ENCODE assay signal across 8 mouse cellular contexts in the genomic region with DNA sequence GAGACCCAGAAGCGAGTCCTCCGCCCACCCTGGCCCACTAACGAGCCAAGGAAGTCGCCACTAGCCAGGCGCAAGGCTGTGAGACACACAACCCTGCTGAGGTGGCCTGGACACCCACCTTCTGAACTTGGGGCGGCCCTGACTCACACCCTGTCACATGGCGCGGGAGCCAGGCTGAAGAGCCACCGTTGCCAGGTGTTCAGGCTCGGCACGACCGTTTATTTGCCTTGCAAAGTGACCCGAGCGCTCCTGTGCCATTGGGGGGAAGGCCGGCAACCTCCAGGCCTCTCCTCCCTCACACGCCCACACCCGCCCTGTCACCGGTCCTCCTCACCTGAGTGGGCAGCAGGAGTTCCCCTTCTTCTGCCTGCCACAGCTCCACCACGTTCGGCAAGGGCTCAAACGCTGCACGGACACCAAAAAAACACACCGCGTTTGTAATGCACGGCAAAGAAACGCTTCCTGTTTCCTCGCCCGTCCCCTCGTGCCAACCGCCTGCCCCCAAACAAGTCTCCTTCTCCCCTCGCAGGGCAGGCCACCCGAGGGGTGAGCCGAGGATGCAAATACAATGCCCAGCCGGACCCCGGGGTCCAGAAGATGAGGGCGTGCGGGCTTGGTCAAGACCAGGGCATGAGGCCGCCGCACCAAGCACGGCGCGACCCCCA. TPM values are rescaled to one million over a fixed set of nuclear protein-coding genes. Genes with fewer than 3 reads are reported as not detected.
DNase-seq lines count a peak whose midpoint lies in the region; ATAC-seq lines count a peak whose summit lies in the region.

No protein-coding gene starts in this region.

- no peaks in the 10 kb centered on the region for H3K36me3 ChIP-seq in forebrain, embryonic 16.5 days (ENCODE audit: control insufficient read depth, insufficient read depth)
- H3K36me3 ChIP-seq in hindbrain, embryonic 10.5 days: peaks cover 19% of the 10 kb centered on the region; the same call in 1 of the 2 replicates

- H3K27ac ChIP-seq in forebrain, embryonic 16.5 days (ENCODE audit: low read length): peak overlapping the region; percentile 95
- H3K27ac ChIP-seq in hindbrain, embryonic 10.5 days: peak overlapping the region; percentile 99

- peaks cover 43% of the 10 kb centered on the region for H3K4me1 ChIP-seq in forebrain, embryonic 16.5 days (replicated peaks; ENCODE audit: control insufficient read depth, insufficient read depth, low read length)
- peaks cover 44% of the 10 kb centered on the region for H3K4me1 ChIP-seq in hindbrain, embryonic 10.5 days (replicated peaks)

- H3K4me3 ChIP-seq in forebrain, embryonic 16.5 days (replicated peaks; ENCODE audit: low read length): peak overlapping the region; percentile 76
- H3K4me3 ChIP-seq in hindbrain, embryonic 10.5 days: peak overlapping the region; percentile 93

- H3K9ac ChIP-seq in forebrain, embryonic 16.5 days (replicated peaks; ENCODE audit: low read depth, low read length): peak overlapping the region; percentile 91

- WGBS in forebrain, embryonic 16.5 days: under 1% methylated on average over 42 of the region's 42 CpGs
- under 1% methylated on average over 42 of the region's 42 CpGs for WGBS in hindbrain, embryonic 10.5 days

- H3K4me2 ChIP-seq in forebrain, embryonic 16.5 days (ENCODE audit: low read length): peak overlapping the region; percentile 82

- no peaks in the 10 kb centered on the region for H3K9me3 ChIP-seq in forebrain, embryonic 16.5 days (ENCODE audit: control insufficient read depth, low read length)
- no peaks in the 10 kb centered on the region for H3K9me3 ChIP-seq in hindbrain, embryonic 10.5 days

- ATAC-seq in forebrain, embryonic 16.5 days: peak; percentile 8

- H3K27me3 ChIP-seq in forebrain, embryonic 16.5 days (replicated peaks; ENCODE audit: control insufficient read depth, insufficient read depth, low read length): no peaks in the 10 kb centered on the region
- peaks cover 12% of the 10 kb centered on the region; the same call in 1 of the 2 replicates for H3K27me3 ChIP-seq in hindbrain, embryonic 10.5 days (ENCODE audit: insufficient read depth, poor library complexity, severe bottlenecking)

- peak; percentile 76 for DNase-seq in R1 (ENCODE audit: low read depth, low spot score)
- peak; percentile 54 to 56 for DNase-seq in cerebellum, adult 18-20 months
- DNase-seq in hindbrain, embryonic 10.5 days (ENCODE audit: low spot score): peak; percentile 69
- DNase-seq in left cerebral cortex, adult 18-20 months (ENCODE audit: low spot score in 2 of 2): peak; percentile 17 to 28
- peak; percentile 71 to 84 for DNase-seq in lung, postnatal 4 days
- peak; percentile 54 for DNase-seq in retina, postnatal 1 day
- no peak for DNase-seq in c-Kit-positive CD71-positive TER-119-positive erythroid progenitor cells, embryonic 14.5 days (ENCODE audit: low spot score)

RNA-seq across cellular contexts. Expression of a gene that starts 0.9 kb away (rescaled TPM):
- polyA plus RNA-seq in forebrain, embryonic 16.5 days (2015; fragmentation: Nextera tagmentation; extraction: Ambion mirVana): 129 and 134 TPM in 2 replicates
- 70.2 and 70.8 TPM in 2 replicates for polyA plus RNA-seq in hindbrain, embryonic 10.5 days (2016; fragmentation: Nextera tagmentation; extraction: Ambion mirVana)
- 10 to 100 TPM; 18.2 to 18.6 TPM for total RNA-seq in left cerebral cortex, adult 18-20 months (2021)
